Comparison of ENCODE assay signal across 10 mouse cellular contexts in the genomic region with DNA sequence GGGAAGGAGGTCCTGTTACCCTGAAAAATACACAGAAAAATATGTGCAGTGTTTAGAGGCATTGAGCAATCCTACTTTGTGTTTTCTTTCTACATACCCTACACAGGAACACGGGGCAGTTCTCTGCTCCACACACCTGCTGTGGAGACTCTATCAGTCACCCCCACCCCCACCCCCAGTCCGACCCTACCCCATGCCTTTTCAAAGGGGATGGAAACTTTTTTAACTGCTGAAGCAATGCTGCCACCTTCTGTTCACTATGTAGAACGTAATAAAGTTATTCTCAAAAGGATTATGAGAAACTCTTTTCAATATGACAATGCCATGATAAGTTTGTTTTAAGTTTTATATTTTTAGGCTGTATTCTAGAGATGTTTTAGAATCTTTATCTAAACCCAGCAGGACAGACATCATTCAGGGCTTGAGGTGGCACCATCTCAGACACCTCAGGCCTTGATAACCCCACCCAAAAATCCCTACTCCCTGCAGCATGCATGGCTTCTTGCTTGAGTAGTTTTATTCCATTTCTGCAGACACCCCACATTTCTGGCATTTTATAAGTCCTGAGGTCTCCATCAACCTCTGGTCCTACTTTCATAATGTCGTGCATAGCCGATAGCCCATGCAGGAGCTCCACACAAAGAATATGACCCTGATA. TPM values are rescaled to one million over a fixed set of nuclear protein-coding genes. Genes with fewer than 3 reads are reported as not detected.
DNase-seq lines count a peak whose midpoint lies in the region; ATAC-seq and TF ChIP-seq lines count a peak whose summit lies in the region.
"Had no signal": no experiment of that assay in that cellular context is flagged by ENCODE, and none has a peak within 500 bp of the region (broad histone marks: within the 10 kb centered on the region; RNA-seq: fewer than 3 reads in every experiment).

No protein-coding gene starts in this region.

- H3K4me2 ChIP-seq in heart, postnatal 0 days (ENCODE audit: low read depth, low read length), result no peak overlapping the region
- no peak overlapping the region for H3K4me2 ChIP-seq in limb, embryonic 12.5 days
- H3K4me2 ChIP-seq: heart, embryonic 12.5 days had no signal

- 30% methylated on average over 5 of the region's 5 CpGs for WGBS in heart, postnatal 0 days
- 31% methylated on average over 5 of the region's 5 CpGs for WGBS in limb, embryonic 12.5 days

- TF ChIP-seq EP300 in heart, postnatal 0 days (IDR thresholded peaks at IDR 0.05; ENCODE audit: low read depth), result no peak

- intact Hi-C loops in heart, postnatal 36 days (cut with DNase I), result loop anchor here (2.0 kb wide), 2 partner anchors 661 to 691 kb away; no protein-coding TSS in a partner anchor

- no peaks in the 10 kb centered on the region for H3K4me1 ChIP-seq in heart, postnatal 0 days (ENCODE audit: control insufficient read depth, insufficient read depth)
- no peaks in the 10 kb centered on the region; the same call in 1 of the 2 replicates for H3K4me1 ChIP-seq in limb, embryonic 12.5 days (replicated peaks)
- H3K4me1 ChIP-seq: heart, embryonic 12.5 days had no signal

- no peak overlapping the region for H3K9ac ChIP-seq in heart, postnatal 0 days (replicated peaks; ENCODE audit: low read depth, low read length)
- H3K9ac ChIP-seq in limb, embryonic 12.5 days (replicated peaks), result no peak overlapping the region
- H3K9ac ChIP-seq: heart, embryonic 12.5 days had no signal

- peak; percentile 51 for TF ChIP-seq CTCF in heart, postnatal 0 days (IDR thresholded peaks at IDR 0.05; ENCODE audit: low read depth)

- no peak overlapping the region for H3K27ac ChIP-seq in heart, postnatal 0 days (ENCODE audit: low read depth)
- no peak overlapping the region for H3K27ac ChIP-seq in limb, embryonic 12.5 days

- H3K9me3 ChIP-seq in heart, postnatal 0 days (replicated peaks; ENCODE audit: control insufficient read depth, low read length), result no peaks in the 10 kb centered on the region
- H3K9me3 ChIP-seq in limb, embryonic 12.5 days, result no peaks in the 10 kb centered on the region
- H3K9me3 ChIP-seq: G1E; heart, embryonic 12.5 days had no signal

- no peaks in the 10 kb centered on the region for H3K36me3 ChIP-seq in heart, postnatal 0 days (replicated peaks; ENCODE audit: control insufficient read depth, insufficient read depth, low read length)
- peaks cover 15% of the 10 kb centered on the region; the same call in 1 of the 2 replicates for H3K36me3 ChIP-seq in limb, embryonic 12.5 days
- H3K36me3 ChIP-seq: G1E had no signal

- H3K27me3 ChIP-seq in heart, postnatal 0 days (ENCODE audit: control insufficient read depth, insufficient read depth, low read length), result no peaks in the 10 kb centered on the region
- no peaks in the 10 kb centered on the region for H3K27me3 ChIP-seq in limb, embryonic 12.5 days
- H3K27me3 ChIP-seq: heart, embryonic 12.5 days had no signal

- ATAC-seq in heart, postnatal 0 days (ENCODE audit: insufficient read depth, low read depth), result no peak
- ATAC-seq in common myeloid progenitor, adult 5-6 weeks (replicated peaks; ENCODE audit: low read depth, poor library complexity, severe bottlenecking), result 0 out of 2 replicates have a peak, but pooled peaks have one; percentile 15
- ATAC-seq in limb, embryonic 12.5 days (ENCODE audit: insufficient number of reproducible peaks, insufficient read depth, low FRiP score, low TSS enrichment, low read depth), result peak; percentile 73; the same call in 1 of the 2 replicates

- H3K4me3 ChIP-seq in heart, postnatal 0 days (ENCODE audit: low read depth, low read length), result no peak overlapping the region
- H3K4me3 ChIP-seq in limb, embryonic 12.5 days (replicated peaks), result no peak overlapping the region
- H3K4me3 ChIP-seq: heart, embryonic 12.5 days had no signal

- DNase-seq in heart, postnatal 0 days (ENCODE audit: low spot score), result peak; percentile 36
- DNase-seq in heart, postnatal 36 days, result no peak
- DNase-seq in 3T3-L1 (ENCODE audit: low read depth, low spot score) (peak; percentile 29), adipocyte (ENCODE audit: low spot score) (no peak)
- no peak for DNase-seq in testis, postnatal 14 days (ENCODE audit: low spot score)
- no peak for DNase-seq in frontal cortex, postnatal 14 days (ENCODE audit: low spot score in 2 of 2)

RNA-seq across cellular contexts. Expression of a gene that starts 9.7 kb away (rescaled TPM):
- total RNA-seq in heart, postnatal 0 days (2014; rRNA removed; ENCODE audit: low replicate concordance), result 2,923 and 3,021 TPM in 2 replicates
- 83.1 and 86.0 TPM in 2 replicates for polyA plus RNA-seq in heart, postnatal 0 days (2015; fragmentation: Nextera tagmentation; extraction: Ambion mirVana)
- 100 to 1,000 TPM; 199 to 263 TPM for total RNA-seq in heart, postnatal 36 days (2021)
- 1,923 and 1,998 TPM in 2 replicates for total RNA-seq in common myeloid progenitor, adult 5-6 weeks (2017)
- polyA plus RNA-seq in limb, embryonic 12.5 days (2016; fragmentation: Nextera tagmentation; extraction: Ambion mirVana), result 152 and 159 TPM in 2 replicates

RNA-seq across cellular contexts. Expression of a gene that starts 19.4 kb away (rescaled TPM):
- 7.2 and 10.1 TPM in 2 replicates for total RNA-seq in heart, postnatal 0 days (2014; rRNA removed; ENCODE audit: low replicate concordance)
- polyA plus RNA-seq in heart, postnatal 0 days (2015; fragmentation: Nextera tagmentation; extraction: Ambion mirVana), result 4.6 and 5.4 TPM in 2 replicates
- total RNA-seq in heart, postnatal 36 days (2021), result 1 to 10 TPM; 6.3 to 8.0 TPM
- 0.44 and 0.64 TPM in 2 replicates for total RNA-seq in common myeloid progenitor, adult 5-6 weeks (2017)
- polyA plus RNA-seq in limb, embryonic 12.5 days (2016; fragmentation: Nextera tagmentation; extraction: Ambion mirVana), result 13.4 and 15.2 TPM in 2 replicates
- total RNA-seq: G1E had no signal
- polyA plus RNA-seq: G1E had no signal

Comparison
In these comparisons a context has a peak if more than half of its experiments do, and no peak if none do; other contexts are left out.
1. DNase-seq: peak in heart, postnatal 0 days (single experiment) and 3T3-L1 (single experiment); none in heart, postnatal 36 days (0 of 2), testis, postnatal 14 days (single experiment), frontal cortex, postnatal 14 days (0 of 2) and adipocyte (single experiment).